Mouse (Mus musculus) heart, adult 18-20 months (tissue): Measurements from ENCODE around the gene Gipc1. TPM values are rescaled to one million over a fixed set of nuclear protein-coding genes. Genes with fewer than 3 reads are reported as not detected.
A peak's percentile ranks its signal among the peaks of the same experiment; 100 is the strongest.

Experiments used
- DNase-seq, 2 experiments: peaks; one replicate each; pipeline ENCODE4 v3.0.0; 2021 to 2022; ENCODE audit warnings: mixed read lengths in 1 of 2
- long read RNA-seq, 2 experiments: library from polyadenylated mRNA; stranded (forward); transcript quantifications; one replicate each; pipeline ENCODE4 v2.0.0; 2021
- total RNA-seq, 2 experiments: library from RNA; stranded (reverse); gene quantifications; 2 replicates each; pipeline ENCODE4 v1.2.3; 2021

Gipc1 gene
- total RNA-seq, result 10 to 100 TPM; 23.1 to 27.3 TPM
- long read RNA-seq, experiment 1, transcript Gipc1-201 (7 exons, 1,522 nt), result major isoform, 42 of 65 reads
- long read RNA-seq, experiment 1, partial matches to known transcripts, result 22 of 65 reads
- long read RNA-seq, experiment 1, other reads (novel, unspliced or antisense), result 1 of 65 reads
- long read RNA-seq, experiment 2, transcript Gipc1-201 (7 exons, 1,522 nt), result major isoform, 22 of 38 reads
- long read RNA-seq, experiment 2, partial matches to known transcripts, result 15 of 38 reads
- long read RNA-seq, experiment 2, other reads (novel, unspliced or antisense), result 1 of 38 reads

GRCm38 (mm10) chr8:83652030-83652743 lies at the start of gene Gipc1:
Gene Gipc1 (plus strand): TSS chr8:83652677.
- DNase-seq, result peak; percentile 95 to 98

- DNase-seq, result peak; percentile 98 to 100
Observed at GRCm38 (mm10) chr8:83607661-83608397, 44.6 kb upstream of the Gipc1 start, which contains the start of the genes Tecr and Dnajb1. Gene Tecr (minus strand): TSS chr8:83607971. Gene Dnajb1 (plus strand): TSS chr8:83608193.

- peak; percentile 90 to 92 for DNase-seq
Observed at GRCm38 (mm10) chr8:83608398-83608829, 44.1 kb upstream of the Gipc1 start.

GRCm38 (mm10) chr8:83609086-83609485 lies 43.4 kb upstream of the Gipc1 start:
- no peak for DNase-seq

GRCm38 (mm10) chr8:83609547-83610180 lies 42.8 kb upstream of the Gipc1 start:
- DNase-seq, result no peak

- DNase-seq, result no peak
Observed at GRCm38 (mm10) chr8:83611921-83612320, 40.6 kb upstream of the Gipc1 start.

GRCm38 (mm10) chr8:83613695-83614094 lies 38.8 kb upstream of the Gipc1 start:
- no peak for DNase-seq

GRCm38 (mm10) chr8:83616625-83617024 lies 35.9 kb upstream of the Gipc1 start:
- DNase-seq, result no peak

GRCm38 (mm10) chr8:83617111-83617510 lies 35.4 kb upstream of the Gipc1 start:
- DNase-seq, result no peak

- DNase-seq, result no peak
Observed at GRCm38 (mm10) chr8:83618566-83618965, 33.9 kb upstream of the Gipc1 start.

GRCm38 (mm10) chr8:83619568-83620285 lies 32.8 kb upstream of the Gipc1 start:
- no peak for DNase-seq

- DNase-seq, result no peak
Observed at GRCm38 (mm10) chr8:83621691-83622388, 30.6 kb upstream of the Gipc1 start.

GRCm38 (mm10) chr8:83622389-83622989 lies 30.0 kb upstream of the Gipc1 start:
- peak; percentile 86 to 94 for DNase-seq

GRCm38 (mm10) chr8:83623549-83623948 lies 28.9 kb upstream of the Gipc1 start:
- no peak for DNase-seq

- peak in 1 of 2 experiments; percentile 41 for DNase-seq
Observed at GRCm38 (mm10) chr8:83624739-83625138, 27.7 kb upstream of the Gipc1 start.

- DNase-seq, result no peak
Observed at GRCm38 (mm10) chr8:83625676-83626299, 26.7 kb upstream of the Gipc1 start.

GRCm38 (mm10) chr8:83632083-83632707 lies 20.3 kb upstream of the Gipc1 start:
- no peak for DNase-seq

- no peak for DNase-seq
Observed at GRCm38 (mm10) chr8:83638856-83639255, 13.6 kb upstream of the Gipc1 start.

GRCm38 (mm10) chr8:83639649-83640048 lies 12.8 kb upstream of the Gipc1 start:
- DNase-seq, result no peak
